ENCODE assay signal across 8 mouse cellular contexts in the genomic region with DNA sequence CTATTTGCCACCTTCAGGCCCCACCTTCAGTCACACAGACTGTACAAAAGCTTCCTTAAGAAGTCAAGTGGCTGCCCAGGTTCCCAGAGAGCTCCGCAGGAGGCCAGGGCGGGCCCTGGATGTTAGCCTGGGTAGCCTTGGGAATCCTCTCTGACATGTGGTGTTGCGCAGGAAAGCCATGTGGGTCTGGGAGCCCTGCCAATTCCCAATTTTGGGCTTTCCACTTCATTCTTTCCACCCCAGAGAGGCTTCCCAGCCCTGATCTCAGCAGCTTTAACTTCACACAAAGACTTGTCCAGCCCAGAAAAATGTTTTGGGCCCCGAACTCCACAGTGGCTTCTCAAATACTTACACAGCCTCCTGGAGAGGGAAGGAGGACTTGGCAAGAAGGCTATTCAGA. TPM values are rescaled to one million over a fixed set of nuclear protein-coding genes. Genes with fewer than 3 reads are reported as not detected.
DNase-seq lines count a peak whose midpoint lies in the region; ATAC-seq and TF ChIP-seq lines count a peak whose summit lies in the region.

No protein-coding gene starts in this region.

- no peaks in the 10 kb centered on the region for H3K27me3 ChIP-seq in midbrain, embryonic 14.5 days (ENCODE audit: control insufficient read depth, insufficient read depth, low read length)
- H3K27me3 ChIP-seq in midbrain, embryonic 11.5 days (ENCODE audit: control insufficient read depth, insufficient read depth, low read length) = no peaks in the 10 kb centered on the region
- no peaks in the 10 kb centered on the region for H3K27me3 ChIP-seq in heart, adult 2 months (ENCODE audit: control insufficient read depth, insufficient read depth, low read length)
- 0 out of 2 replicates have a peak, but pooled peaks cover 15% of the 10 kb centered on the region for H3K27me3 ChIP-seq in kidney, embryonic 15.5 days
- H3K27me3 ChIP-seq in liver, embryonic 14.5 days (ENCODE audit: control insufficient read depth, insufficient read depth, low read length) = no peaks in the 10 kb centered on the region

- DNase-seq in midbrain, embryonic 14.5 days = peak; percentile 54
- DNase-seq in midbrain, embryonic 11.5 days (ENCODE audit: low spot score, missing footprints) = no peak
- peak; percentile 74 to 75 for DNase-seq in cerebellum, adult 18-20 months
- peak; percentile 76 to 84 for DNase-seq in heart, adult 2 months
- DNase-seq in liver, embryonic 14.5 days (ENCODE audit: low read depth in 3 of 3, low spot score in 3 of 3) = no peak
- DNase-seq in testis, postnatal 14 days (ENCODE audit: low spot score) = peak; percentile 53
- no peak for DNase-seq in thymus, adult 18-20 months

- ATAC-seq in midbrain, embryonic 14.5 days (ENCODE audit: low FRiP score, low TSS enrichment) = no peak
- no peak for ATAC-seq in midbrain, embryonic 11.5 days (ENCODE audit: low FRiP score)
- no peak for ATAC-seq in kidney, embryonic 15.5 days (replicated peaks; ENCODE audit: low FRiP score)
- no peak for ATAC-seq in liver, embryonic 14.5 days (ENCODE audit: insufficient read depth)

- H3K9me3 ChIP-seq in midbrain, embryonic 14.5 days (ENCODE audit: control insufficient read depth, low read length) = no peaks in the 10 kb centered on the region
- no peaks in the 10 kb centered on the region for H3K9me3 ChIP-seq in midbrain, embryonic 11.5 days (ENCODE audit: control insufficient read depth, low read length)
- no peaks in the 10 kb centered on the region for H3K9me3 ChIP-seq in kidney, embryonic 15.5 days (replicated peaks)
- H3K9me3 ChIP-seq in liver, embryonic 14.5 days (ENCODE audit: control insufficient read depth, low read length) = no peaks in the 10 kb centered on the region

- TF ChIP-seq CTCF in heart, adult 2 months (IDR thresholded peaks at IDR 0.05) = no peak
- no peak for TF ChIP-seq CTCF in liver, embryonic 14.5 days (IDR thresholded peaks at IDR 0.05; ENCODE audit: low read depth)

- 59% methylated on average over 4 of the region's 4 CpGs for WGBS in midbrain, embryonic 14.5 days
- WGBS in midbrain, embryonic 11.5 days = 74% methylated on average over 4 of the region's 4 CpGs
- 39% methylated on average over 4 of the region's 4 CpGs for WGBS in heart, adult 2 months
- 78% methylated on average over 4 of the region's 4 CpGs for WGBS in kidney, embryonic 15.5 days
- 94% methylated on average over 4 of the region's 4 CpGs for WGBS in liver, embryonic 14.5 days (ENCODE audit: insufficient replicate concordance)

- H3K4me2 ChIP-seq in midbrain, embryonic 14.5 days (ENCODE audit: low read length) = no peak overlapping the region
- no peak overlapping the region for H3K4me2 ChIP-seq in midbrain, embryonic 11.5 days
- H3K4me2 ChIP-seq in kidney, embryonic 15.5 days = no peak overlapping the region
- H3K4me2 ChIP-seq in liver, embryonic 14.5 days (ENCODE audit: low read depth) = 0 out of 2 replicates have a peak overlapping the region, but pooled peaks have one; percentile 25

- no peaks in the 10 kb centered on the region for H3K79me2 ChIP-seq in heart, adult 2 months (replicated peaks; ENCODE audit: control insufficient read depth, insufficient read depth, low read length)

- H3K27ac ChIP-seq in midbrain, embryonic 14.5 days (replicated peaks; ENCODE audit: low read depth, low read length) = no peak overlapping the region
- no peak overlapping the region for H3K27ac ChIP-seq in midbrain, embryonic 11.5 days (ENCODE audit: low read depth, low read length)
- peak overlapping the region; percentile 56 for H3K27ac ChIP-seq in heart, adult 2 months
- H3K27ac ChIP-seq in kidney, embryonic 15.5 days = peak overlapping the region; percentile 56; the same call in 1 of the 2 replicates
- H3K27ac ChIP-seq in liver, embryonic 14.5 days = no peak overlapping the region

- no peak overlapping the region for H3K4me3 ChIP-seq in midbrain, embryonic 14.5 days (replicated peaks; ENCODE audit: low read depth, low read length)
- H3K4me3 ChIP-seq in midbrain, embryonic 11.5 days (ENCODE audit: low read depth, low read length) = no peak overlapping the region
- no peak overlapping the region for H3K4me3 ChIP-seq in heart, adult 2 months
- no peak overlapping the region for H3K4me3 ChIP-seq in kidney, embryonic 15.5 days (replicated peaks)
- H3K4me3 ChIP-seq in liver, embryonic 14.5 days (ENCODE audit: insufficient read depth in 1 of 2, low read depth in 2 of 2, low read length in 2 of 2) = no peak overlapping the region

- H3K36me3 ChIP-seq in midbrain, embryonic 14.5 days (ENCODE audit: control insufficient read depth, insufficient read depth, low read length) = no peaks in the 10 kb centered on the region
- H3K36me3 ChIP-seq in midbrain, embryonic 11.5 days (ENCODE audit: control insufficient read depth, insufficient read depth, low read length) = no peaks in the 10 kb centered on the region
- no peaks in the 10 kb centered on the region for H3K36me3 ChIP-seq in heart, adult 2 months (ENCODE audit: control insufficient read depth, insufficient read depth, low read length)
- no peaks in the 10 kb centered on the region for H3K36me3 ChIP-seq in kidney, embryonic 15.5 days
- H3K36me3 ChIP-seq in liver, embryonic 14.5 days (replicated peaks; ENCODE audit: control insufficient read depth, insufficient read depth, low read depth) = peaks cover 77% of the 10 kb centered on the region

- intact Hi-C loops in heart, adult 2 months (cut with DNase I) = no loop called here

- H3K9ac ChIP-seq in midbrain, embryonic 14.5 days (replicated peaks; ENCODE audit: low read length) = no peak overlapping the region
- H3K9ac ChIP-seq in midbrain, embryonic 11.5 days (ENCODE audit: low read length) = no peak overlapping the region
- H3K9ac ChIP-seq in heart, adult 2 months (ENCODE audit: low read depth, low read length) = no peak overlapping the region
- H3K9ac ChIP-seq in kidney, embryonic 15.5 days = no peak overlapping the region
- H3K9ac ChIP-seq in liver, embryonic 14.5 days (replicated peaks) = no peak overlapping the region; the same call in 1 of the 2 replicates

- TF ChIP-seq EP300 in heart, adult 2 months (IDR thresholded peaks at IDR 0.05; ENCODE audit: insufficient read depth, low read depth, low read length) = no peak
- no peak for TF ChIP-seq EP300 in liver, embryonic 14.5 days (IDR thresholded peaks at IDR 0.05; ENCODE audit: low read depth)

- no peak for TF ChIP-seq POLR2A in heart, adult 2 months (IDR thresholded peaks at IDR 0.05; ENCODE audit: insufficient read depth, low read depth, low read length)

- 0 out of 2 replicates have a peak, but pooled peaks cover 4% of the 10 kb centered on the region for H3K4me1 ChIP-seq in midbrain, embryonic 14.5 days (ENCODE audit: control insufficient read depth, insufficient read depth, low read length)
- H3K4me1 ChIP-seq in midbrain, embryonic 11.5 days (ENCODE audit: control insufficient read depth, insufficient read depth, low read length) = peaks cover 4% of the 10 kb centered on the region; the same call in 1 of the 2 replicates
- H3K4me1 ChIP-seq in heart, adult 2 months (ENCODE audit: control insufficient read depth, insufficient read depth, low read length) = peaks cover 26% of the 10 kb centered on the region
- H3K4me1 ChIP-seq in kidney, embryonic 15.5 days = peaks cover 32% of the 10 kb centered on the region
- H3K4me1 ChIP-seq in liver, embryonic 14.5 days (replicated peaks; ENCODE audit: control insufficient read depth in 2 of 2, insufficient read depth in 2 of 2, low read length in 1 of 2) = peaks cover 24 to 25% of the 10 kb centered on the region in 2 experiments

RNA-seq across cellular contexts. Expression of a gene that starts 54.7 kb away (rescaled TPM):
- not detected in 2 replicates for polyA plus RNA-seq in midbrain, embryonic 14.5 days (2014; fragmentation: Nextera tagmentation; extraction: Ambion mirVana)
- polyA plus RNA-seq in midbrain, embryonic 11.5 days (2014; fragmentation: Nextera tagmentation; extraction: Ambion mirVana) = 0.19 and 0.20 TPM in 2 replicates
- under 1 TPM; 0.36 to 0.73 TPM for total RNA-seq in heart, adult 2 months (2021)
- 0.45 and 0.47 TPM in 2 replicates for polyA plus RNA-seq in heart, adult 2 months (2012; rRNA removed)
- 0.66 and 0.81 TPM in 2 replicates for polyA plus RNA-seq in kidney, embryonic 15.5 days (2015; fragmentation: Nextera tagmentation; extraction: Ambion mirVana)
- polyA plus RNA-seq in liver, embryonic 14.5 days (2012; rRNA removed) = 0.69 and 1.1 TPM in 2 replicates
- polyA plus RNA-seq in liver, embryonic 14.5 days (2014; fragmentation: Nextera tagmentation; extraction: Ambion mirVana) = 0.33 and 0.55 TPM in 2 replicates

RNA-seq across cellular contexts. Expression of a gene that starts 56.2 kb away (rescaled TPM):
- 14.1 and 15.6 TPM in 2 replicates for polyA plus RNA-seq in midbrain, embryonic 14.5 days (2014; fragmentation: Nextera tagmentation; extraction: Ambion mirVana)
- 7.6 and 8.3 TPM in 2 replicates for polyA plus RNA-seq in midbrain, embryonic 11.5 days (2014; fragmentation: Nextera tagmentation; extraction: Ambion mirVana)
- total RNA-seq in heart, adult 2 months (2021) = 10 to 100 TPM; 21.3 to 22.3 TPM
- polyA plus RNA-seq in heart, adult 2 months (2012; rRNA removed) = 6.6 and 10.2 TPM in 2 replicates
- 7.2 and 8.5 TPM in 2 replicates for polyA plus RNA-seq in kidney, embryonic 15.5 days (2015; fragmentation: Nextera tagmentation; extraction: Ambion mirVana)
- 13.3 and 16.5 TPM in 2 replicates for polyA plus RNA-seq in liver, embryonic 14.5 days (2012; rRNA removed)
- 33.1 and 37.7 TPM in 2 replicates for polyA plus RNA-seq in liver, embryonic 14.5 days (2014; fragmentation: Nextera tagmentation; extraction: Ambion mirVana)

Comparison
In these comparisons a context has a peak if more than half of its experiments do, and no peak if none do; other contexts are left out.
1. DNase-seq: peak in midbrain, embryonic 14.5 days (single experiment), cerebellum, adult 18-20 months (2 of 2), heart, adult 2 months (2 of 2) and testis, postnatal 14 days (single experiment); none in midbrain, embryonic 11.5 days (single experiment), liver, embryonic 14.5 days (0 of 3) and thymus, adult 18-20 months (0 of 2).
2. H3K27ac ChIP-seq: peak in heart, adult 2 months (single experiment) and kidney, embryonic 15.5 days (single experiment); none in midbrain, embryonic 14.5 days (single experiment), midbrain, embryonic 11.5 days (single experiment) and liver, embryonic 14.5 days (single experiment).